Mouse (Mus musculus) megakaryocyte, embryonic 14.5 days (primary cell): ENCODE measurements at regions not wholly inside any gene's neighbourhood (a gene's known extent, or its start where the extent isn't known, plus 50 kb on each side); places are given as distances from the start of the nearest gene placed in this dataset.

ENCODE experiments used
- H3K27me3 ChIP-seq: replicated peaks from 2 replicates; pipeline ENCODE3; 2012; ENCODE audit warnings: inconsistent platforms
- H3K36me3 ChIP-seq: replicated peaks from 2 replicates; pipeline ENCODE3; 2012; ENCODE audit warnings: low read length, inconsistent platforms, mixed read lengths
- H3K4me1 ChIP-seq: 2 replicates; pipeline ENCODE4 v1.6.1; 2012; ENCODE audit warnings: inconsistent platforms
- H3K4me3 ChIP-seq: replicated peaks from 2 replicates; pipeline ENCODE3; 2012; ENCODE audit warnings: moderate library complexity, mild to moderate bottlenecking, inconsistent platforms
- H3K9me3 ChIP-seq: 2 replicates; pipeline ENCODE4 v1.6.1; 2012; ENCODE audit warnings: inconsistent platforms
- FLI1 ChIP-seq: IDR thresholded peaks from 2 replicates; pipeline ENCODE4 v1.6.1; 2012; ENCODE audit warnings: low read length, inconsistent platforms, mixed read lengths
- GATA1 ChIP-seq: IDR thresholded peaks from 3 replicates; pipeline ENCODE4 v1.6.1; 2012; ENCODE audit warnings: mixed read lengths, low read length, inconsistent platforms, borderline replicate concordance

DNA sequence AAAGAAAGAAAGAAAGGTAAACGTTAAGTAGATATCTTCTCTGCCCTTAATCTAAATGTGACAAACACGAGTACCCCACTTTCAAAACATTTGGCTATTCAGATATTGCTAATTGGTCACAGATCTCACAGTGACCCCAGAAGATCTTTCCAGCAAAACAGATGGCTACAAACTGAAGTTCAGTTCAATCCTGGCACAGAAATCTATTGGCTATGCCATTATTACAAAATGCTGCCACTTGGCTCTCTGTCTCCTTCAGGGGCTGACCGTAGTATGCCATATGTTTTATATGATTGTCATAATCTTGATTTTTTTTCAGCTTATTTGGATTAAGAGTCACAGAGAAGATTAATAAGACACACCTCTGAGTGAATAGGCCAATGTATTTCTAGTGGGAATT, 873.2 kb downstream of the Slc22a22 start:
- TF ChIP-seq FLI1 (no peak), GATA1 (no peak)
- Histone ChIP-seq H3K36me3 (no peaks in the 10 kb centered on the region), H3K9me3 (no peaks in the 10 kb centered on the region), H3K4me3 (no peak overlapping the region), H3K4me1 (no peaks in the 10 kb centered on the region), H3K27me3 (no peaks in the 10 kb centered on the region)

GRCm38 (mm10) chr15:56592656-56593055, 884.8 kb downstream of the Slc22a22 start:
- no peaks in the 10 kb centered on the region for H3K36me3 ChIP-seq
- H3K9me3 ChIP-seq, result no peaks in the 10 kb centered on the region
- no peak overlapping the region for H3K4me3 ChIP-seq
- TF ChIP-seq GATA1 (no peak), FLI1 (no peak)
- H3K4me1 ChIP-seq, result no peaks in the 10 kb centered on the region
- H3K27me3 ChIP-seq, result no peaks in the 10 kb centered on the region

GRCm38 (mm10) chr15:56580745-56581515, 896.5 kb downstream of the Slc22a22 start:
- Histone ChIP-seq H3K27me3 (no peaks in the 10 kb centered on the region), H3K9me3 (peaks cover 5% of the 10 kb centered on the region; the same call in 1 of the 2 replicates), H3K4me1 (no peaks in the 10 kb centered on the region), H3K36me3 (no peaks in the 10 kb centered on the region), H3K4me3 (no peak overlapping the region)
- TF ChIP-seq FLI1, result no peak
- no peak for TF ChIP-seq GATA1

DNA sequence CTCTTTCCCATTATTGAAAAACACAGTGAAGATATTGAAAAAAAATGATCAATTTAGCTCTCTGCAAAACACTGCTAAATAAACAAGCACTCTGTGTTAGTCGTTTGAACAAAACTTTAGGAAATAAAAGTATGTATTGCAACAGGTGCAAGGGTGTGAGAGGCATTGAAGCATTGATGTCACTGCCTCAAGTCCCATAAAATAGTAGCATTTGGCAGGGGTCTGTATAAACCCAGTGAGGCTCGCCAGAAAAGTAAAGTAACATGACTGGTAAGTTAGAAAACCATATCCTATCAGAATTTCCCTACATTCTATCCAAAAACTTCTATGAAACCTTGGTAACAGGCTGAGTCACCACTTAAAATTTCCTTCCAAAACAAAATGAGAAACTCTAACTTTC, 914.2 kb downstream of the Slc22a22 start:
- TF ChIP-seq FLI1 (no peak), GATA1 (no peak)
- H3K27me3 ChIP-seq, result no peaks in the 10 kb centered on the region
- no peaks in the 10 kb centered on the region for H3K4me1 ChIP-seq

GRCm38 (mm10) chr15:56562785-56563184, 914.6 kb downstream of the Slc22a22 start:
- TF ChIP-seq GATA1 (no peak), FLI1 (no peak)
- no peaks in the 10 kb centered on the region for H3K4me1 ChIP-seq
- no peaks in the 10 kb centered on the region for H3K36me3 ChIP-seq
- H3K27me3 ChIP-seq, result no peaks in the 10 kb centered on the region
- H3K9me3 ChIP-seq, result no peaks in the 10 kb centered on the region
- no peak overlapping the region for H3K4me3 ChIP-seq

More for the DNA sequence above, 914.2 kb downstream of the Slc22a22 start:
- Histone ChIP-seq H3K4me3 (no peak overlapping the region), H3K36me3 (no peaks in the 10 kb centered on the region), H3K9me3 (no peaks in the 10 kb centered on the region)

- no peak overlapping the region for H3K4me3 ChIP-seq
- H3K27me3 ChIP-seq, result no peaks in the 10 kb centered on the region
- no peak for TF ChIP-seq GATA1
- no peaks in the 10 kb centered on the region for H3K9me3 ChIP-seq
- H3K36me3 ChIP-seq, result no peaks in the 10 kb centered on the region
- no peaks in the 10 kb centered on the region for H3K4me1 ChIP-seq
Observed at GRCm38 (mm10) chr15:56562143-56562542, 915.3 kb downstream of the Slc22a22 start.

GRCm38 (mm10) chr15:56554386-56554785, 923.0 kb downstream of the Slc22a22 start:
- H3K9me3 ChIP-seq, result no peaks in the 10 kb centered on the region
- H3K4me3 ChIP-seq, result no peak overlapping the region
- no peaks in the 10 kb centered on the region for H3K36me3 ChIP-seq
- TF ChIP-seq FLI1, result no peak
- H3K4me1 ChIP-seq, result no peaks in the 10 kb centered on the region
- H3K27me3 ChIP-seq, result no peaks in the 10 kb centered on the region

- Histone ChIP-seq H3K36me3 (no peaks in the 10 kb centered on the region), H3K9me3 (no peaks in the 10 kb centered on the region), H3K4me3 (no peak overlapping the region), H3K27me3 (no peaks in the 10 kb centered on the region), H3K4me1 (no peaks in the 10 kb centered on the region)
- no peak for TF ChIP-seq FLI1
- no peak for TF ChIP-seq GATA1
Observed at GRCm38 (mm10) chr15:56553851-56554250, 923.6 kb downstream of the Slc22a22 start.

- TF ChIP-seq FLI1, result no peak
- TF ChIP-seq GATA1, result no peak
- Histone ChIP-seq H3K4me3 (no peak overlapping the region), H3K4me1 (no peaks in the 10 kb centered on the region), H3K27me3 (no peaks in the 10 kb centered on the region), H3K9me3 (no peaks in the 10 kb centered on the region), H3K36me3 (no peaks in the 10 kb centered on the region)
Observed at GRCm38 (mm10) chr15:56531529-56531928, 945.9 kb downstream of the Slc22a22 start.

- H3K9me3 ChIP-seq, result peaks cover 8% of the 10 kb centered on the region
- H3K4me1 ChIP-seq, result no peaks in the 10 kb centered on the region
- no peak for TF ChIP-seq GATA1
- TF ChIP-seq FLI1, result no peak
- no peak overlapping the region for H3K4me3 ChIP-seq
- no peaks in the 10 kb centered on the region for H3K27me3 ChIP-seq
- H3K36me3 ChIP-seq, result no peaks in the 10 kb centered on the region
Observed at GRCm38 (mm10) chr15:56518379-56518778, 959.0 kb downstream of the Slc22a22 start.
